Mouse (Mus musculus) cerebellum, adult 2 months (tissue): ENCODE results near the gene Rapgefl1.

Experiments
- CTCF ChIP-seq: fragments of 200-500 bp; IDR thresholded peaks from 2 replicates; pipeline ENCODE4 v1.5.1; 2011; ENCODE audit warnings: low read depth, mild to moderate bottlenecking, control low read depth, low read length, moderate library complexity, borderline replicate concordance; ENCODE audit not compliant: insufficient read depth
- POLR2A ChIP-seq: fragments of 200-500 bp; IDR thresholded peaks from 2 replicates; pipeline ENCODE4 v1.6.1; 2011; ENCODE audit warnings: low read length, control low read depth, borderline replicate concordance; ENCODE audit not compliant: insufficient read depth

GRCm38 (mm10) chr11:98796515-98797216, 39.9 kb upstream of the Rapgefl1 start:
- TF ChIP-seq CTCF (no peak), POLR2A (peak; percentile 33; the same call in 1 of the 2 replicates)
